Mouse (Mus musculus) retina, postnatal 7 days (tissue): ENCODE measurements at regions not wholly inside any gene's neighbourhood (a gene's known extent, or its start where the extent isn't known, plus 50 kb on each side); places are given as distances from the start of the nearest gene placed in this dataset.
"Not testable (repeated sequence)": the region's sequence is repeated elsewhere in the genome, so short reads cannot be mapped to it uniquely, and the experiment has no call there.

Experiments used
- DNase-seq: peaks from one replicate; pipeline ENCODE4 v3.0.0-alpha.2; 2012; ENCODE audit warnings: low read depth, low spot score

DNA sequence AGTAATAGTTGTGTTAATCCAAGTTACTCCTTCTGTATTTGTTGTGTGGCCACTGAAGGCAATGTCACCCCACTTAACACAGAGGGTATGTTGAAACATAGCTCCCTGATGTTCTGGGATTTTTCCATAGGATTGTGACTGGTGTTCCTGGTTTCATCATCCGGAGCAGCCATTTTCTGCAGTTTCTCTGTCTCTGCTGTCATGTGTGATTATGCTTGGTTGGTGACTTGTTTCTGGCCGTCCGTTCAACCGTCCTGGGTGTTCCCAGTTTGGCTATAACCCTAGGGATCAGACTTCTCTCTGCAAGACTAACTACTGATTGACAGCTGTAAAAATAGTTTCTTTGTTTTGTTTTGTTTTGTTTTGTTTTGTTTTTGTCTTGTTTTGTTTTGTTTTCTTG is 98.1 kb upstream of the Rpl34 start:
- DNase-seq, result no peak

DNA sequence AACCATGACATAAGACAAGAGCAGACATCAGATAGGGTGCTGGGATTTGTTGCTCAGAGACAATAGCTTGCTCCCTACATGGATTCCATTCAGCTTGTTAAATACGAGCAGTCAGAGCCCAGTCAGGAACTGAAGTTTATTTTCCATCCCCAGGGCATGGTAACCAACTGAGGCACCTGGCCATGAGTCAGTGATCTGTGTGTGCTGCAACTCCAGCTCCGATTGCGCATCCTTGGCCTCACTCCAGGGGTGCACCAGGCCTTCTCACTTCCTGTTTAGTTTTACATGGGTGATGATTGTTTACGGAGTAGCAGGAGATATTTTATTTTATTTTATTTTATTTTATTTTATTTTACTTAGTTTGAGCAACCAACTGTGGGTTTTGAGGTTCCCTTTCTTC is 97.7 kb upstream of the Rpl34 start:
- no peak for DNase-seq

DNA sequence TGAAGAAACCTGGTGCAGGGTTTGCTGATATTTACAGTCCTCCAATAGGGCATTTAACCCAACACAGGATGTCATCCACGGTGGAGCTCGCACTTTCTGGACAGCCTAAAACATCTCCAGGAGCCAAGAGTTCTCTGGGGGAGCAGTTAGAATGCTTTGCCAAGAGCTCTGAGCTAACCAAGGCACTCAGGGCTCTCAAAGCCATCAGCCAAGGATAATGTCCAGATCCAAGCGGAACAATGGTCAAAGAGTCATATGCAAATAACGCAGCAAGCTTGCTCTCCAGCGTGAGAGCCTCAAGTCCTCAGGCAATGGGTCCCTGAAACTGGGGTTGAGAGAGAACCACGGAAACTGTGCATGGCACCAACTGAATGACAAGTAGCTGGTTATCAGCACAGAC is 96.8 kb upstream of the Rpl34 start:
- no peak for DNase-seq

DNA sequence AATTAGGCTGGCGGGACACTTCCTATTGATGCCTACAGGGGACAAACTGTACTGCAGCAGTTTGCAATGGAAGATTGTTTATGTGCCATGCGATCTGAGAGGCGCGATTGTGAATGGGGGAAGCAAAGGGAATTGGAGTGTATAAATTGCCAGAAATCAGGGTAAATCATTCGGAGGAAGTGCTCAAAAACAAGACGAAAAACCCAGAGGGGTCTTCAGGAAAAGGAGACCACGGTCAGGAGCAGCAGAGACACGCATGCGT is 89.6 kb upstream of the Rpl34 start:
- no peak for DNase-seq

DNA sequence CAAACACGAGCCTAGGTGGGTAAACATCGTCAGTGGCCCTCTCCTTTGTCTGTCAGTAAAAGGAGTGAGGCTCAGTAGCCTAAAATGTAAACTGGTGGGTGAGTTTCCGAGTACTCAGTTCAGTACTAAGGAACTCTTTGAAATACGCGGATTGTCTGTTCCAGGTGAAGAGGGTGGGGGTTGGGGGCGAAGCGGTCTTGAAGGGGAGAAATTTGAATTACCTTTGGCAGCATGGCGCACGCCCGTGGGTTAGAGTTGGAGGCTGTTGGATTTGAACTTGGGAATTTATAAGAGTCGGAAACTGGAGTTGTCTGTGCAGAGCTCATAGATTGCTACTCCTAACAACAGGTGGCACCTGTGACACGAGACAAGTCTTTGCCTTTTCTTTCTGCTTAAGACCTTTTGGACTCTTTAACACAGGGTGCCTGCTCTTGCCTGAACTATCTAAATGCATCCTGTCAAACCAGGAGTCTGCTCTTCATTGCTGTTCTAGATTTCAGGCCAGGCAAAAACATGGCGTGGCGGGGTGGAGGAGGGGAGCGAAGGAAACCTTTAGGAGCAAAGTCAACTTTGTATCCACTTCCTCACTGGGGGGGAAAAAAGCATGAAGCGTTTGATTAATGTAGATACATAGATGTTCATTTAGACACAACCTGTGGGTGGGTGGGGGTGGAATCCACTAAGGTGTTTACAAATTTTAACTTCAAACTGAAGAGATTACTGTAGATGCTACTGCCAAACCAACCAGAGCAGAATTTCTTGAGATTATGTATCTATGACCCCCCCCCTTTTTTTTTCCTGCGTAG is 89.0 kb upstream of the Rpl34 start:
- DNase-seq, result no peak

DNA sequence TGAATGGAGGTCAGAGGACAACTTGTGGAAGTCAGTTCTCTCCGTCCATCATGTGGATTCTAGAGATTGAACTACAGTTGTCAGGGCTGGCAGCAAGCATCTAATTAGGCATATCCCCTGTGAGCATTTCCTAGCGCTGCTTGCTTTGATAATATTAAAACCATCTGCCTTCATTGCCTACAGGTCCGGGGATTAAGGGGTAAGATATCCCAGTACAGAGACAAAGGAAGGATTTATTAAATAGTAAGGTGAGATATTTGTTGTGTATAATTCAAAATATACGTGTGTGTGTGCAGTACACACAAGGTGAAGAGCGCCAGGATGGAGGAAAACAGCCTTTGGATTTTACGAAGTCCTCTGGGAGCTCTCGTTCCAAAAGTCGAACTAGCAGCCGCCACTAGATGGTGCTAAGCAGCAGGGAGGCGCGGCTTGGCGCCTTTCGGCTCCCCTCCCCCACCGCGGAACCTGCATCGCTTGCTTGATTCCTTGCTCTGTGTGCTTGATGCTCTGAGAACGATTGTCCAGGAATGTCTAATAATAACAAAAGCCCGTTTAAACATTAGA is 88.4 kb upstream of the Rpl34 start:
- peak; percentile 80 for DNase-seq

DNA sequence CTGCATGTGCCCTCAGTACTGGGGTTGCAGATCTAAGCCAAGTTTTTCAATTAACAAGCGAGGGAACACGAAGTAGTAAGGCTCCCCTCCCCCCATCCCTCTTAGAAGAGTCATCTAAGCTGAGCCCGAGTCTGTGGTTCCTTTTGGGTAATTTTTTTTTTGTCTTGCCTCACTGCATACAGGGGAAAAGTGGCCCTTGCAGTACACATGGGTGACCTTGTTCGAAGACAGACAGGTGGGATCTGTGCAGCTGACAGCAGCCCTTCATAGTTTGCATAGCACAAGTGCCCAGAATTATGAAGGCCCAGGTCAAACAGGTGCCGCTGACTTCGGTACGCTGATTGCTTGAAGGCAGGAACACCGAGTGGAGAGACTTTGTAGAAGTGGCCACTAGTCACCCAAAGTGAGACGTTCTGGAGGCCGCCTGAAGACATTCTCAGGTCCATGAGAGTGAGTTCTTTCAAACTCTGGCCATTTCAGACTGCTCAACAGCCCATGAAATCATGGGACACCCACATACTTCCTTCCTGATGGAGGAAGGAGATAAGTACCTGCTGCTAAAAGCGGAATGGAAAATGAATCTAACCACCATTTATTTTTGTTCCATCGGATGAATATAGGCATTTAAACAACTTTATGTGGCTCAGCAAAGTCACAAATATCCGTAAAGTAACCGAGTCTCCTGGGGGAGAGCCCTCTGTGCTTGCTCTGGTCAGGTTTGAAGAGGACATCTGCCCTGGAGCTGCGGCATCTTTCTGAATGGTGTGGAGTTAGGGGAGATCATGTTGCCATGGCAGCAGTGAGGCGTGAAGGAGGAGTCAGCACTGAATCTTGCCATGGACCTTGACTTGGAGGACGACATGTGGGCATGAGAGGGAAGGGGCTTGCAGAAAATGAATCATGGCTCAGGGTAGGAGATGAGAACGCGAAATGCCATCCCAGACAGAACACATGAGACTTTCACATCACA is 79.8 kb upstream of the Rpl34 start:
- no peak for DNase-seq

DNA sequence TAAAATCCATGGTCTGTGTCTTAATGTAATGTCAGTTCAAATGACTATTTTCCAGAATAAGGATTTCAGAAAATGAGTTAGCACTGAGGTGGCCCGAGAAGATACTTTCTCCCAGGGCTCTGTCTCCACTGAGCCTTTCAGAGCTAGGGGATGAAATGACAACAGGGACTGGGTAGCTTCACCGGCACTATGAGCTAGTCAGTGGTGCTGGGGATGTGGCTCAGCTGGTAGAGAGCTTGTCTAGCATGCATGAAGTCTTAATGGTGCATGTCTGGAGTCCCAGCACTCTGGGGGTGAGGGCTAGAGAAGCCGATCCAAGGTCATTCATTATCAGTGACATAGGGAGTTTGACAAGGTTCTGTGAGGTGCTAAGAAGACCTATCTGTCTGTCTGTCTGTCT is 75.1 kb upstream of the Rpl34 start:
- DNase-seq, result no peak

DNA sequence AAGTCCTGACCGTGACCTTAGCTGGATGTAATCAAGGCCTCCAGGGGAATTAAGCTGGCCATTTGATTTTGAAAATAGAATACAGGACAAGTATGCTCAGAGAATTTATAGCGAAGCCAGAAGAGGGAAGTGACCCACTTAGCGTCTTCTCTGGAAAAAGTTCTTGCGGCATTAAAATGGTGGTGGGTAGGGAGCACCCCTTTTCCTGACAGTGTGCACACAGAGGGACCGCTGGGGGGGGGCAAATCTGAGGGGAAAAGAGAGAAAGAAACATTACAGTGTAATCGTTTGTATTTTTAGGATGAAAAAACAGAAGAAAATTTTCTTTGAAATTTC is 74.1 kb upstream of the Rpl34 start:
- DNase-seq, result no peak

DNA sequence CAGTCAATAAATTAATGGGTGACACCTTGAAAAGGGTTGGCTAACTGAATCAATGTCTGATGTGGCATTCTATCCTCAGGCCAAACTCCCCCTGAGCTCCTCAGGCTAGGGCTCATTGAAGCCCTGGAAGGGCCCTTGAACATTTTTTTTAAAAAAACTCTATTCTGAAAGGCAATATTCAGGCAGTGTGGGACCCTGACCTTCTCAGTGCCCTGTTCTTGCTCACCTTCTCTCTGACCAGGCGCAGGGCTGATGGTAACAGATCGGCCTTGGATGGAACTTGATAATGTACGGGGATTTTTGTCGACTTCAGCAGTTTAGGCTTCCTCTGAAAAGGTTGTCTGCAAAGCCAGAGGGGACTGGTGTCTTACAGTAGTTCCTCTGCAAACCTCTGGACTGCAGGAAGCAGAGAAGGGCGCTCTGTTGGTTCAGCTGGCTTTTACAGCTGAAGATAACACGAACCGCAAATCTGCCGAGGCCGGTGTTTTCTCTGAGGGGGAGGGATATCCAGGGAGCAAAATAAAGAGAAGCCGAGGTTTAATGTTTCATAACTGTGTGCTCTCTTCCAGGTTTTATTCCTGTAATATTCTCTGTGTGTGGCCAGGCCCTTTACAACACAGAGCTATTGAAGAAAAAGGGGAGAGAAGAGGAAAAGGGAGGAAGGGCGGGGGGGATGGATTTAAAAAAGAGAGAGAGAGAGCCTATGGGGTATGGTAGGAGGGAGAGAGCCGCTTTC is 73.6 kb upstream of the Rpl34 start:
- no peak for DNase-seq

DNA sequence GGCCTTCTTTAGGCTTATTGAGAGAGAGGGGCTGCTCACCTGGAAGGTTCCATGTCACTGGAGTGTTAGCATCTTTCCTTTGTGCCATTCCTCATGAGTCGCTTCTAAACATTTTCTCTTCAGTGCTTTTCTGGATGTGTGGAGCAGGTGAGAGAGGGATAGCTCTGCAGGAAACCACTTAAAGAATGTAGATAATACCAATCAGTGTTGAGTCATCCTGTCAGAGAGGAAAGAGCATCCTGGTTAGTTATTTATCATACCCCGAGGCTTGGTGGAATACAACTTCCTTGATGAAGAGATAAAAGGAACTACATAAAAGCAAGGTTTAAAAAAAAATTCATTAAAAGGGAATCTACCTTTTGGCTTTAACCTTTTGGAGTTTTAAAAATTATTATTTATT is 69.8 kb upstream of the Rpl34 start:
- DNase-seq, result no peak

DNA sequence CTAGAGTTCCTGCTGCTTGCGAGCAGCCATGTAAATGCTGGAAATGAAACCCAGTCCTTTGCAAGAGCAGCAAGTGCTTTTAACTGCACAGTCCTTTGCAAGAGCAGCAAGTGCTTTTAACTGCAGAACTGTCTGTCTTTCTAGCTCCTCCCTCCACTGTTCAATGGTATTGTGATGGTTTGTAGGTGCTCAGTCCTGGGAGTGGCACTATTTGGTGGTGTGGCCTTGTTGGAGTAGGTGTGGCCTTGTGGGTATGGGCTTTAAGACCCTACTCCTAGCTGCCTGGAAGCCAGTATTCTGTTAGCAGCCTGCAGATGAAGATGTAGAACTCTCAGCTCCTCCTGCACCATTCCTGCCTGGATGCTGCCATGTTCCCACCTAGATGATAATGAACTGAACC is 67.8 kb upstream of the Rpl34 start:
- DNase-seq, result not testable (repeated sequence)

DNA sequence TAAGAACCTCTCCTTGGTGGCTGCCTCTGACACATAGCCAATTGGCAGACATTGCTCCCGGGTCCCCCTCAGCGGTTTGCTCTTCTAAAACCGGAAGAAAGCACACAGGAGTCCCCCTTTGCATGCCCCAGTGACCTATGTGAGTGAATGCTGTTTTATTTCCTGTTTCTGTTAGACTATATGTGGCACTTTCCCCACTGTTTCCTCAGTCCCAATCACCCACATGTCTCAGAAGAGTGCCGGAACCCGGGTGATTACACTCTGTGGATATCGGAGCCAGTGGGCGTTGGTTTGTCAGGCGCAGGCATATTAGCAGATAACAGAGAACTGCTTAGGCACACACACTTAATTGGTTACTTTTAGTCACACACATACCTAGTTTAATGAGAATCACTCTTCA is 66.3 kb upstream of the Rpl34 start:
- no peak for DNase-seq

DNA sequence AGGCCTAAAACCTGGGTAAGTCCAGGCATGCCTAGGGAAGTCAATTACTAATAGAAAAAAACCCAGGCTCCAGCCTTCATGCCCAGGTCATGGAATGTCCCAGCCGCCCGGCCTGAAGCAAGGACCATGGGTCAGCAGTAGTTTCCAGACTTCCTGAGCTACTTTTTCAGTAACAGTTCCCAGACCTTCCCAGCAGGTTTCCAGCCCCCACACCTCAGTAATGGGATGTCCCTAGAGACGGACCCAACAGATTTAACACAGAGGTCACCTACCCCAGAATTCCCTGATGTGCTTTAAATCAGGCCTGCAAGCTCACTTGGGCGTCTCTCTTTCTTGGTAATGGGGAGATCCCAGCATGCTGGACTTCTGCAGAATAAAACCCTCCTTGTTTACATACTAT is 65.2 kb upstream of the Rpl34 start:
- no peak for DNase-seq

DNA sequence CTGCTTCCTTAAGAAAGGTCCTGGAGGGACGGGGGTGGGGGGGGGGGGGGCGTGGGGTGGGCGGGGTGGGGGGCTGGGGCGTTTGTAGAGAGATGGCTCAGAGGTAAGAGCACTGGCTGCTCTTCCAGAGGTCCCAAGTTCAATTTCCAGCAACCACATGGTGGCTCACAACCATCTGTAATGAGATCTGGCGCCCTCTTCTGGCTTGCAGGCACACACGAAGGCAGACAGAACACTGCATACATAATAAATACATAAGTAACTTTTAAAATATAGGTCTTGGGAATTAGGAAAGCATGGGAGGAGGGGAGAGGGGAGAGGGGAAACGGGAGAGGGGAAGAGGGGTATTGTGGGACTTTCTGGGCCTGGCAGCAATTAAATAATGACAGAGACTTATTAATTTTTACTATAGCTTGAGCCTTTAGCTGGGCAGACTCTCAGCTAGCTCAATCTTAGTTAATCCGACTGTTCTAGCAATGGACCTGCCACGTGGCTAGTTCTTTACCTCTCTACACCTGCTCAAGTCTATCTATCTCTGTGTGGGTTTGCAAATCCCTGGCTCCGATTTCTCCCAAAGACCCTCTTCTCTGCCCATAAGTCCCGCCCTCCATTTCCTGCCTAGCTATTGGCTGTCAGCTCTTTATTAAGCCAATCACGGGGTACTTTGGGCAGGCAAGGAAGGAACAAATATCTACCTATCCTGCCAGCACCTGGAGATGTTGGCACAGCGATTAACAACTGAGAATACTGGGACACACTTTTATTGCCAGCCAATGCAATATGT is 64.1 kb upstream of the Rpl34 start:
- no peak for DNase-seq

DNA sequence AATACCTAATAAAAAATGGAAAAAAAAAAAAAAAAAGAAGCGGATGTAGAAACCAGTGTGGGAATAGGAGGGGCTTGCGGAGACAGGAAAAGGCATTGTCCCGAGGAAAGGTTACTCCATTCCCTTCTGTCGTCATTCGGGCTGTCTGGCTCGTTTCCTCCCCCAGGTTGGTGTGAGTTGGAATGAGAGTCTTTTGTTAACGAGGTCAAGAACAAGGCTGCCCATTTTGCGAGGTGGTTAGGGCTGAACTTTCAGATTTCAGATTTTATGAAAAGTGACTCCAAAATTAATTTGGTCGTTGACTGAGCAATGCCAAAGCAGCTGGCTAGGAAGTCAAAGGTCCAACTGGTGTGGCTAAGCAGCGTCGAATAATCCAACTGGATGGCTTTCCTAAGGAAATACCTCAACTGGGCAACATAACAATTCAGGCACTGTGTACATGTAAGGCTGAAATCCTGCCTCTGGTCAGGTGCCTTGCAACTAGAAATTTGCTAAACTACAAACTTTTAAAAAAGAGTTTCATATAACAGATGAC is 50.6 kb upstream of the Rpl34 start:
- DNase-seq, result no peak
